Mouse (Mus musculus) forebrain, embryonic 11.5 days (tissue): ENCODE measurements around the gene Dock8. TPM values are rescaled to one million over a fixed set of nuclear protein-coding genes. Genes with fewer than 3 reads are reported as not detected.

ENCODE experiments used
- ATAC-seq: fragments of 200-750 bp; cut with Nextera tagmentation; replicated peaks from 2 replicates; pipeline ENCODE4 v1.8.0; 2017; ENCODE audit warnings: moderate TSS enrichment; ENCODE audit not compliant: low FRiP score
- DNase-seq: peaks from one replicate; pipeline ENCODE4 v3.0.0-alpha.2; 2017; ENCODE audit warnings: low spot score
- H3K27ac ChIP-seq: fragments of 300-500 bp; sonication (generic); 2 replicates; pipeline ENCODE4 v1.5.1; 2014; ENCODE audit warnings: low read depth, low read length
- H3K27me3 ChIP-seq: fragments of 300-500 bp; sonication (generic); 2 replicates; pipeline ENCODE4 v1.6.1; 2014; ENCODE audit warnings: mild to moderate bottlenecking, low read length, mixed read lengths; ENCODE audit not compliant: control insufficient read depth, insufficient read depth
- H3K36me3 ChIP-seq: fragments of 300-500 bp; sonication (generic); 2 replicates; pipeline ENCODE4 v1.6.1; 2014; ENCODE audit warnings: mild to moderate bottlenecking, low read length, moderate library complexity, mixed read lengths; ENCODE audit not compliant: control insufficient read depth, insufficient read depth
- H3K4me1 ChIP-seq: fragments of 300-500 bp; sonication (generic); replicated peaks from 2 replicates; pipeline ENCODE4 v1.6.1; 2014; ENCODE audit warnings: low read length, mixed read lengths; ENCODE audit not compliant: control insufficient read depth, insufficient read depth
- H3K4me2 ChIP-seq: fragments of 300-500 bp; sonication (generic); 2 replicates; pipeline ENCODE4 v1.6.1; 2014; ENCODE audit warnings: low read depth, mild to moderate bottlenecking, low read length, moderate library complexity, mixed read lengths; ENCODE audit not compliant: severe bottlenecking
- H3K4me3 ChIP-seq: fragments of 300-500 bp; sonication (generic); 2 replicates; pipeline ENCODE4 v1.5.1; 2014; ENCODE audit warnings: low read depth, low read length
- H3K9ac ChIP-seq: fragments of 300-500 bp; sonication (generic); 2 replicates; pipeline ENCODE4 v1.6.1; 2014; ENCODE audit warnings: low read length
- H3K9me3 ChIP-seq: fragments of 300-500 bp; sonication (generic); 2 replicates; pipeline ENCODE4 v1.6.1; 2016; ENCODE audit warnings: low read length, mixed read lengths; ENCODE audit not compliant: control insufficient read depth
- WGBS: fragments of 180-500 bp; shearing (Covaris S2); extraction: QIAGEN DNeasy Blood & Tissue Kit; methylation state at CpG from one replicate; pipeline ENCODE4 v1.1.7; 2014; 5-methylcytosine and 5-hydroxymethylcytosine counted together
- polyA plus RNA-seq: library from polyadenylated mRNA; unstranded; fragments of >200 nt; fragmentation: Nextera tagmentation; extraction: Ambion mirVana; gene quantifications from 2 replicates; pipeline ENCODE4 v1.2.1, GENCODE M21; 2014

The Dock8 gene
- polyA plus RNA-seq, 1 experiment from 2014 or later = 1.3 TPM

DNA sequence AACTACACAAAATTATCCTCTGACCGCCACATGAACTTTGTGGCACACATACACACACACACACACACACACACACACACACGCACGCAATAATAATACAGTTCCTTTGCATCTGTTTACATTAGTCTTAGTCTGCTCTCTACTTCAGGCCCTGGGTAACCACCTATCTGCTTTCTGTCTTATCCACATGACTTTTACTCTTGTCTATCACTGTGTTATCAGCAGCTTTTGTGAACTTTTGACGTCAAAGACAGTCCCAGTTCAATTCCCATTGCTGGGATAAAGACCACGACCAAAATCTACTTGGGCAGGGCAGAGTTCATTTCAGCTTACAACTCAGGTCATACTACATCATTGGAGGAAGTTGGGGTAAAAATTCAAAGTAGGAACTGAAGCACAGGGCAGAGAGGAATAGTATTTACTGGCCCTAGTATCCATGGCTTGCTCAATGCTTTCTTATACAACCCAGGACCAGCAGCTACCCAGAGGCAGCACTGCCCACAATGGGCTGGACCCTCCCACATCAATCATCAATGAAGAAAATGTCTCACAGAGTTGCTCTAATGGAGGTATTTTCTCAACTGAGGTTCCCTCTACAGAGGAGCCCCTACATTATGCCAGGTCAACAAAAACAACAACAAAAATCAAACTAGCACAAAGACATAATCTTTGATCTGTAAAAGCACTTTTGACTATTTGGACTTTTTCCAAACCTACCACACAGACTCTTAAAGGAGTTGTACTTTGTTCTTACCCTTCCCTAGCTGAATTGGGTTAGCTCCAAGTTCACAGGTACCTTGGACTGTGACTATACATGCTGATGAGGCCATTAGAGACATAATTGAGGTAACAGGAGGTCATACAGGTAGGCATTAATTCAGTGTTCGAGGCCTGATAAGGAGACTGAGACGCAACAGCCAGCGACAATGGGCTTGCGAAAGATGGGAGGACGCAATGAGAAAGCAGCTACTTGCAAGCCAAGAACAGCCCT is 20.2 kb upstream of the Dock8 start:
- Histone ChIP-seq H3K9ac (no peak overlapping the region), H3K36me3 (no peaks in the 10 kb centered on the region), H3K4me2 (no peak overlapping the region), H3K4me1 (no peaks in the 10 kb centered on the region), H3K9me3 (no peaks in the 10 kb centered on the region), H3K27ac (no peak overlapping the region), H3K27me3 (no peaks in the 10 kb centered on the region), H3K4me3 (no peak overlapping the region)
- ATAC-seq (no peak), DNase-seq (no peak)
- WGBS = 91% methylated on average over 10 of the region's 10 CpGs

DNA sequence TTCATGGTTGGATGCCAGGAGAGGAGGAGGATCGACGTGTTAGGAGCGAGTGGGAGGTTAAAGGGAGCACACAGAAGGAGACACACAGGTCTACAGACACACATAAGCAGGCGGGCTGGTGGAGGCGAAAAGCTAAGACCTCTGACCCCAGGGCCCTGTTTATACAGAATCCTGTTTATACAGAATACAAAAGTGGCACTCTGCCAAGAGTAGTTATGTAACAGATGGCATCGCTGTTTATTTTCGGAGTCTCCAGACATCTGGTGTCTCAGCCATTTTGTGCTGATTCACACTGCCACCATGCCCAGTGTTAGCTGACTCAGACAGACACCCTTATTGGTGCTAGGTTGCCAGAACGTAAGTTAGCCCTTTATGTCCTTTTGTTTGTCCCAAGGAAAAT is 18.0 kb upstream of the Dock8 start:
- no peaks in the 10 kb centered on the region for H3K36me3 ChIP-seq
- DNase-seq = no peak
- 81% methylated on average over 8 of the region's 8 CpGs for WGBS

DNA sequence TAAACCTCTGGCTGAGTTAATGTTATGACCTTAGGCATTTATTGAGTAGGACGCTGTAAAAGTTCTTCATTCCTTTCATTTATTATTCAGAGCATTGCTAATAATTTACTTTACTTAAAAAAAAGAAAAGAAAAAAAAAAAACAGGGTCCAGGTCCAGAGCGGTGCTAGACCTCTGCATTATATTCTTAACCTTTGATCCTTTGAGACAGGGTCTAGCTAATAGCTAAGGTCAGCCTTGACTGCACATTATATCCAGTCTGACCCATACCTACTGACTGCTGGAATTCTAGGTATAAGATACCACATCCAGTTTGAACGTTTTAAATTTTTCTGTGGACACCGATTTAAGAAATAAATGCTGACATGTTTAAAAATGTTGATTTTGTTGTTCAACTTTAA is 16.3 kb upstream of the Dock8 start:
- 83% methylated on average over 4 of the region's 4 CpGs for WGBS

More for the DNA sequence above, 18.0 kb upstream of the Dock8 start:
- ATAC-seq = no peak
- Histone ChIP-seq H3K4me2 (no peak overlapping the region), H3K27me3 (no peaks in the 10 kb centered on the region), H3K4me1 (no peaks in the 10 kb centered on the region), H3K9ac (no peak overlapping the region), H3K9me3 (no peaks in the 10 kb centered on the region), H3K27ac (no peak overlapping the region), H3K4me3 (no peak overlapping the region)

DNA sequence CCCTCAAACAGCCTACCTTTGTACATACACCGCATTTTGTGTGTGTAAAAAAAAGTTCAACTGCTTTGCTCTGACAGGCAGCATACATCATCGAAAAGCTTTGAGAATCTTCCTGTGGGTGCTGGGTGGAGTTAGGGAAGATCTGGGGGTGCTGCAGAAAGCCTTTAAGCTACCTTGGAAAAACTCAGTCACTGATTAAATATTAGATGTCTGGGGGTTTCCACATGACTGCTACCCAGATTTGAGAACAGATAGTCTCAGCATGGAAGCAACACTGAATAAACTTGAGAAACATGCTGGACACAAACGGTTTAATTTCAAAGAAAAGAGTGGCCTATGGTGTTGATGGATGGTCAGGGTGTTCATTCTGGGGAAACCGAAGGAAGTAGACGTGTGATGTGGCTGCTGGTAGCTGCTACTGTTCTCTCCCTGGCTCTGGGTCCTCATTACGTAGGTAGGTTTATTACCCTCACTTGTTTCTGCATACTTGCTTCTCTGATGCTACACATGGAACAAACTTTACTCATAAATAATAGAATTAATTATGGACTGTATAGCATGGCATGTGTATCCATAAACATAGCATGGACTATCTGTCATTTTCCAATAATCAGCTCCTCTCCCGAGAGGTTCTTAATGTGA is 15.4 kb upstream of the Dock8 start:
- H3K27me3 ChIP-seq = no peaks in the 10 kb centered on the region
- no peak overlapping the region for H3K9ac ChIP-seq
- H3K4me1 ChIP-seq = no peaks in the 10 kb centered on the region
- 82% methylated on average over 7 of the region's 7 CpGs for WGBS
- DNase-seq = no peak
- H3K4me3 ChIP-seq = no peak overlapping the region
- no peak overlapping the region for H3K4me2 ChIP-seq
- no peaks in the 10 kb centered on the region for H3K36me3 ChIP-seq
- ATAC-seq = no peak
- no peaks in the 10 kb centered on the region for H3K9me3 ChIP-seq
- no peak overlapping the region for H3K27ac ChIP-seq

More for the DNA sequence above, 16.3 kb upstream of the Dock8 start:
- Histone ChIP-seq H3K27ac (no peak overlapping the region), H3K27me3 (no peaks in the 10 kb centered on the region), H3K4me1 (no peaks in the 10 kb centered on the region), H3K36me3 (no peaks in the 10 kb centered on the region), H3K9ac (no peak overlapping the region), H3K4me2 (no peak overlapping the region), H3K4me3 (no peak overlapping the region), H3K9me3 (no peaks in the 10 kb centered on the region)
- ATAC-seq (no peak), DNase-seq (no peak)

DNA sequence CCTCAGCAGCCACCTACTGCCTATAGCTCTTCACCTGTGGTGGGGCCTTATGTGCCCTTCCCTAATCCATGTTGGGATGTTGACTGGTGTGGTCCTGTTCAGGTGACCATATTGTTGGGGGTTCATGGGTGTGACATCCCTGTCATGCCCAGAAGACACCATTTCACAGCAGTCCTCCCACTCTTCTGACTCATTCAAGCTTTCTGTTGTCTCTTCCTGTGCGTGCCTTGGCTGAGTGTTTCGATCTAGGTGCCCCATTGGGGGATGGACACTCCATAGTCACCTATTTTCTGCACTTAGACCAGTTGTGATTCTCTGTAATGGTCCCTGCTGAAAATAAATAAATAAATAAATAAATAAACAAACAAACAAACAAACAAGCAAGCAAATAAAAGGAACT is 14.3 kb upstream of the Dock8 start:
- Histone ChIP-seq H3K36me3 (no peaks in the 10 kb centered on the region), H3K4me3 (no peak overlapping the region)
- no peak for ATAC-seq

DNA sequence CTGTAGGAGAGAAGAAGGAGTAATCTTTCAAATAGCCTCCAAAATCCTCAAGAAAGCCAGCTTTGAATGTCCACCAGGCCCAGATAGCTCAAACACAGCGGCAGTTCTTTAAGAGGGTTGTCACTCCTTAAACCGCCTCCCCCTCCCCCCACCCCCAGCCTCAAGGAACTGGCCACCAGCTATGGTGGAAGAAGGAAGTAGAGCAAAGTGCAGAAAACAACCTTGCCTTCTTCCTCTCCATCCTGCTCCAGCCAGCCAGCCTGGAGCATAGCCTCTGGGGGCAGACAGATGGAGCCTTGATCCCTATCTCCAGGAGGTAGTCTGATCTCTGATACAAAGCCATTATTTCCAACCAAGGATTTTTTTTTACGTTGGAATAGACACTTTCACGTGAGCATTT is 12.0 kb upstream of the Dock8 start:
- H3K4me1 ChIP-seq = no peaks in the 10 kb centered on the region
- H3K9me3 ChIP-seq = no peaks in the 10 kb centered on the region
- ATAC-seq (no peak), DNase-seq (no peak)
- H3K36me3 ChIP-seq = no peaks in the 10 kb centered on the region
- no peaks in the 10 kb centered on the region for H3K27me3 ChIP-seq
- H3K9ac ChIP-seq = no peak overlapping the region
- H3K27ac ChIP-seq = no peak overlapping the region
- no peak overlapping the region for H3K4me2 ChIP-seq
- H3K4me3 ChIP-seq = no peak overlapping the region
- 67% methylated on average over 4 of the region's 4 CpGs for WGBS

More for the DNA sequence above, 14.3 kb upstream of the Dock8 start:
- Histone ChIP-seq H3K27me3 (no peaks in the 10 kb centered on the region), H3K9ac (no peak overlapping the region), H3K27ac (no peak overlapping the region), H3K4me1 (no peaks in the 10 kb centered on the region), H3K9me3 (no peaks in the 10 kb centered on the region), H3K4me2 (no peak overlapping the region)
- 94% methylated on average over 2 of the region's 2 CpGs for WGBS
- DNase-seq = no peak

DNA sequence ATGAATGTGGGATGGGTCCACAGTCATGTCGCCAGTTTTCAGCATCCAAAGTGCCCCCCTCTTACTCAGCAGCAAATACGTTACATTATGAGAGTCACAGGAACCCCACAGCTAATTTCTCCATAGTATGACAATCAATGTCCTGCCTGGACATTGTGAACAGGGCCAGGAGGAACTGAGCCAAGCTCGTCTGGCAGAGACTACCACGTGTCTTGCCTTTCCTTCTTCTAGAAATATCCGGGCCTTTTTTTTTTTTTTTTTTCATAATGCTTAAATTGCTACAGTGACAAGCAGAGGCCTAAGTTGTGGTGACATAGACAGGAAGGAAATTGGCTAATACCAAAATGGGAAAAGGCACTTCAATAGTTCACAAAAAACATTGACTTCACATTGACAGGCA is 10.5 kb upstream of the Dock8 start:
- no peaks in the 10 kb centered on the region for H3K36me3 ChIP-seq
- no peak overlapping the region for H3K27ac ChIP-seq
- no peak overlapping the region for H3K4me3 ChIP-seq
- DNase-seq (no peak), ATAC-seq (no peak)
- H3K4me1 ChIP-seq = no peaks in the 10 kb centered on the region
- no peaks in the 10 kb centered on the region for H3K27me3 ChIP-seq
- no peak overlapping the region for H3K9ac ChIP-seq
- no peak overlapping the region for H3K4me2 ChIP-seq
- H3K9me3 ChIP-seq = no peaks in the 10 kb centered on the region
- 85% methylated on average over 5 of the region's 5 CpGs for WGBS

DNA sequence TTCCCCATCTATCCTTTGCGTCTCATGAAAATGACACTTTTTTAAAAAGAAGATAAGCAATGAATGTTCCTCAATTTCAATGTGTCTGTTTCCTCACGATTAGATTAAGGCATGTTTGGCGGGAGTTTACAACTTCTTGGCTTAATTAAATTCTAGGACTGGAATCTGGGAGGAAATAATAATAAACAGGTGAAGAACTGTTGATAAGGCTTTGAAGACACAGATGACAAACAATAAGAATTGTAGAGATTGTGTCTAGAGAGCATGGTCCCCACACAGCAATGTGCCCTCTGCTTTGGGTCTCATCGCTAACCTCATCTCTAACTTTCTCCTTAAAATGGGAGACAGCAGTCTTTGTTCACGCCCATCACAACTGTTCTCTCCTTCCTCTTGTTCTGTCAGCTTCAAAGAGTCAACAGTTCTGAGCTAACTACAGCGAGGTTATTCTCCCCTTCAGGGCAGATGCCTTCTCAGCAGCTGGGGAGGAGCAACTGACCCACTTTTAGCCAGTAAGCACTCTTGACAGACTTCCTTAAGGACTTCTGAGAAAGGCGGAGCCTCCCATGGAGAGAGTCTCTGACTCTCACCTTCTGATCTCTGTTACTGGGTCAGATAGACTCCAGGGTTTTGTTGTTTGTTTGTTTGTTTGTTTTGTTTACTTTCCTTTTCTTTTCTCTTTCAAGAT is 9.1 kb upstream of the Dock8 start:
- Histone ChIP-seq H3K4me2 (no peak overlapping the region), H3K4me1 (no peaks in the 10 kb centered on the region), H3K9ac (no peak overlapping the region), H3K9me3 (no peaks in the 10 kb centered on the region), H3K4me3 (no peak overlapping the region), H3K27ac (no peak overlapping the region), H3K36me3 (no peaks in the 10 kb centered on the region), H3K27me3 (no peaks in the 10 kb centered on the region)
- DNase-seq = no peak
- 81% methylated on average over 7 of the region's 7 CpGs for WGBS
- ATAC-seq = no peak
